Mouse (Mus musculus) heart, embryonic 11.5 days (tissue): ENCODE data around the gene Slc25a13. TPM values are rescaled to one million over a fixed set of nuclear protein-coding genes. Genes with fewer than 3 reads are reported as not detected.

Experiments
- ATAC-seq: fragments of 200-750 bp; cut with Nextera tagmentation; replicated peaks from 2 replicates; pipeline ENCODE4 v1.8.0; 2017; ENCODE audit warnings: moderate library complexity; ENCODE audit not compliant: insufficient number of reproducible peaks, low FRiP score, low TSS enrichment
- H3K27ac ChIP-seq: fragments of 300-500 bp; sonication (generic); 2 replicates; pipeline ENCODE4 v1.5.1; 2014; ENCODE audit warnings: mild to moderate bottlenecking, low read depth, low read length
- H3K27me3 ChIP-seq: fragments of 300-500 bp; sonication (generic); 2 replicates; pipeline ENCODE4 v1.6.1; 2014; ENCODE audit warnings: mild to moderate bottlenecking, low read length, mixed read lengths; ENCODE audit not compliant: control insufficient read depth, insufficient read depth
- H3K36me3 ChIP-seq: fragments of 300-500 bp; sonication (generic); 2 replicates; pipeline ENCODE4 v1.6.1; 2014; ENCODE audit warnings: mild to moderate bottlenecking, low read length, moderate library complexity, mixed read lengths; ENCODE audit not compliant: control insufficient read depth, insufficient read depth
- H3K4me1 ChIP-seq: fragments of 300-500 bp; sonication (generic); 2 replicates; pipeline ENCODE4 v1.6.1; 2014; ENCODE audit warnings: low read length; ENCODE audit not compliant: control insufficient read depth, insufficient read depth
- H3K4me2 ChIP-seq: fragments of 300-500 bp; sonication (generic); 2 replicates; pipeline ENCODE4 v1.6.1; 2014; ENCODE audit warnings: mild to moderate bottlenecking, moderate library complexity
- H3K4me3 ChIP-seq: fragments of 300-500 bp; sonication (generic); 2 replicates; pipeline ENCODE4 v1.5.1; 2014; ENCODE audit warnings: low read depth, low read length
- H3K9ac ChIP-seq: fragments of 300-500 bp; sonication (generic); 2 replicates; pipeline ENCODE4 v1.6.1; 2014; ENCODE audit warnings: mild to moderate bottlenecking, low read depth, low read length, moderate library complexity
- H3K9me3 ChIP-seq: fragments of 300-500 bp; sonication (generic); replicated peaks from 2 replicates; pipeline ENCODE4 v1.6.1; 2016; ENCODE audit warnings: low read length; ENCODE audit not compliant: control insufficient read depth
- WGBS: fragments of 180-500 bp; shearing (Covaris S2); extraction: QIAGEN DNeasy Blood & Tissue Kit; methylation state at CpG from one replicate; pipeline ENCODE4 v1.1.7; 2014; ENCODE audit not compliant: insufficient replicate concordance; 5-methylcytosine and 5-hydroxymethylcytosine counted together
- polyA plus RNA-seq: library from polyadenylated mRNA; unstranded; fragments of >200 nt; fragmentation: Nextera tagmentation; extraction: Ambion mirVana; gene quantifications from 2 replicates; pipeline ENCODE4 v1.2.1, GENCODE M21; 2014

The Slc25a13 gene
- polyA plus RNA-seq, 1 experiment from 2014 or later, result 59.4 TPM

DNA sequence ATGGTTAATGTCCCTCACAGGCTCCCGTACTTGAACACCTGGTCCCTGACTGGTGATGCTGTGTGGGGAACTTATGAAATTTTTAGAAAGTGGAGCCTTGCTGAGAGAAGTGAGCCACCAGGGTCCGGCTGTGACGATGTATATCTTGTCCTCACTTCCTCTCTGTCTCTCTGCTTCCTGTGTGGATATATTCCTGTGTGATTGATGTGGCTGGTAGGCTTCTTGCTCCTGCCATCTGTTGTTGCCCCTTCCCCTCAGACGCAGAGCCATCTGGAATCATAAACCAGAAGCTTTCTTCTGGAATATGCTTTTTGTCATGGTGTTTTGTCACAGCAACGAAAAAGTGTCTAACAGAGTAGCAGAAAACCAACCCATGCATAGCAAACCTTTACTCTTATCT is 84.9 kb downstream of the Slc25a13 start:
- WGBS, result 70% methylated on average over 5 of the region's 5 CpGs
- no peaks in the 10 kb centered on the region for H3K27me3 ChIP-seq

DNA sequence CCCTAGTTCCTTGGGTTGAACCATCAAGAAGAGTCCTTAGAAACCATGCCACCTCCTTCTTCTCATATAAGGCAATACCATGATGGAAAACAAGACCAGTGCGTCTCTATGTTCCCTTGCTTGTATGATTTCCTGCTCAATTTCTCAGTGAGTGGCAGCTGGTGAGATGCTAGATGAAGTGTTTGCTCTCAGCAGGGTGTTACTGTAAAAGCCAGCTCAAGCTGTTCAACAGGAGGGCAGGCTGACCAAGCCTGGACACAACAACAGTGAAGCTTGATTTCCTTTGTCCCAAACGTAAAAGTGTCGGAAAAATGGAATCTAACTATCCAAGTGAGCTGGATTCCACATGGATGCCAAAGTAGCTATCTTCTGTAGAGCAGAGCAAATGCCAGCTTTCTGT is 91.4 kb downstream of the Slc25a13 start:
- Histone ChIP-seq H3K27me3 (no peaks in the 10 kb centered on the region), H3K4me3 (no peak overlapping the region), H3K4me2 (no peak overlapping the region), H3K9ac (no peak overlapping the region), H3K4me1 (no peaks in the 10 kb centered on the region), H3K27ac (no peak overlapping the region), H3K9me3 (no peaks in the 10 kb centered on the region), H3K36me3 (no peaks in the 10 kb centered on the region)
- WGBS, result 81% methylated on average over 3 of the region's 3 CpGs
- ATAC-seq, result no peak

More for the DNA sequence above, 84.9 kb downstream of the Slc25a13 start:
- Histone ChIP-seq H3K4me3 (no peak overlapping the region), H3K9ac (no peak overlapping the region), H3K27ac (no peak overlapping the region), H3K4me1 (no peaks in the 10 kb centered on the region), H3K9me3 (no peaks in the 10 kb centered on the region), H3K36me3 (peaks cover under 1% of the 10 kb centered on the region), H3K4me2 (no peak overlapping the region)
- ATAC-seq, result no peak

DNA sequence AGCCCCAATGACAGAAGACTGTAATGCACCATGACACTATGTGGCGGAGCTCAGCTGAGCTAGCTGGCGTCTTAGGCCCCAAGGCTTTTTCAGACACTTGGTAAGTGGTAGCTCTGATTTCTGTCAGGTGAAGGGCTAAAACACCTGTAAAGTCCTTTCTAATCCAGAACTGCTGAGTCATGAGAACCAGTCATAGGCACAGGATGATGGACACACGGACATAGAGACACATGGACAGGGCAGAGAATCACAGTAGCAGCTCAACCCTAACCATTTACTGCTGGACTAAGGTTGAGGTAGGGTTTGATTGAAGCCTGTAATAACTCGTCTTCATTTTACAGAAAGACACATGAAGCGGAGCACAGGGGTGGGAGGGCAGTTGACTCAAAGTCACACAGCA is 95.1 kb downstream of the Slc25a13 start:
- ATAC-seq, result no peak
- Histone ChIP-seq H3K9ac (no peak overlapping the region), H3K27ac (no peak overlapping the region), H3K4me1 (no peaks in the 10 kb centered on the region), H3K9me3 (no peaks in the 10 kb centered on the region), H3K27me3 (no peaks in the 10 kb centered on the region), H3K4me2 (no peak overlapping the region), H3K36me3 (no peaks in the 10 kb centered on the region), H3K4me3 (no peak overlapping the region)
- WGBS, result 86% methylated on average over 5 of the region's 5 CpGs

DNA sequence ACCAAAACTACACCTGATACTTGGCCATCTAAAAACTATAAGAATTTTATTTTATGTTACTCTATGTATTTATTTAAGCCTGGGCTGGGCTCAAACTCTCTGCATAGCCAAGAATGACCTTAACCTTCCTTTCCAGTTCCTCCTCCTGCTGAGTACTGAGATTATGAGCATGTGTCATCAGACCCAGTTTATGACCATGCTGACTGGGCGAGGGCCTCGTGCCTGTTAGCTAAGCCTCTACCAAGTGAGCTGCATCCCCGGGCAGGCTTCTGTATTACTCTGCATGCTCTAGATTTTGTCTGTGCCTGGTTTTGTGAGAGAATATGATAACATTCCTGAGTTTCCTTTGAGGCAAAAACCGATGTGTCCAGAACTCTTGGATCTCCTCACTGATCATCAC is 96.1 kb downstream of the Slc25a13 start:
- H3K9me3 ChIP-seq, result no peaks in the 10 kb centered on the region
- ATAC-seq, result no peak
- H3K9ac ChIP-seq, result no peak overlapping the region
- 89% methylated on average over 4 of the region's 4 CpGs for WGBS
- H3K27me3 ChIP-seq, result no peaks in the 10 kb centered on the region
- no peaks in the 10 kb centered on the region for H3K36me3 ChIP-seq
- H3K4me1 ChIP-seq, result no peaks in the 10 kb centered on the region
- no peak overlapping the region for H3K27ac ChIP-seq
- H3K4me2 ChIP-seq, result no peak overlapping the region
- H3K4me3 ChIP-seq, result no peak overlapping the region

DNA sequence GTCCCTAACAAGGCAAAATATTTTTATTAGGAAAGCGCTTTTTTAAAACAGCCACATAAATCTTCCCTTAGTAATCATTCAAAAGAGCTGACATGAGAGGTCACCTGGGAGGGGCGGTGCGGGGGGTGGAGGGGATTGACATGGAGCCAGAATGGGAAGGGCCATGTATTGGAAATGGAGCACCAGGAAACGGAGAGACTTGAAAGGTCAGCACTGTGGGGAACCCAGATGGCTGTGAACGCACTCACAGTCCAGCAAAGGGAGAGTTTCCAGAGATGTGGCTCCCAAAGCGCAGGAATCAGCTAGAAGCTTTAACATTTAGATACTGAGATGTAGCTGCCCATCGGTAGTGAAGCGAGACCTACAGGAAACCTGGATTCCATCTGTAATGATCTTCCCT is 101.2 kb downstream of the Slc25a13 start:
- WGBS, result 85% methylated on average over 8 of the region's 8 CpGs
- peaks cover 4% of the 10 kb centered on the region; the same call in 1 of the 2 replicates for H3K36me3 ChIP-seq
- ATAC-seq, result no peak

DNA sequence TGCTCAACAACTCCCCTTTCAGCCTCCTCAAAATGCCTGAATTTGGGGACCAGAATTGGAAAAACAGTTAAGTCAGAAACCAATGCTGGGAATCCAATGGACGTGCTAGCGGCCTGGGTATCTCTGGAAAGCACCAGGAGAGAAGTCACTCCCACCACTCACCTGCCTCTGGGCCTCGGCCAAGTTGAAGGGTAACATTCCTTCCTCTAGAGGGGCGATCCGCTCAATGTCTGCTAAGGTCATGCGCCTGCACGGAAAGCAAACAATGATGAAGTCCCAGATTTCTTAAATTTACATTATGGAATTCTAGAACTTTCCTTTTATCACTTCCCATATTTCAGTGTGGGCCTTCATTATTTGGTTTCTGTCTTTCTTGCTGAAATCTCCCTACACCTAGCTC is 103.2 kb downstream of the Slc25a13 start:
- Histone ChIP-seq H3K9me3 (no peaks in the 10 kb centered on the region), H3K9ac (no peak overlapping the region), H3K4me3 (no peak overlapping the region), H3K4me1 (no peaks in the 10 kb centered on the region), H3K27me3 (no peaks in the 10 kb centered on the region), H3K27ac (no peak overlapping the region), H3K4me2 (no peak overlapping the region), H3K36me3 (peaks cover 4% of the 10 kb centered on the region; the same call in 1 of the 2 replicates)
- no peak for ATAC-seq
- WGBS, result 84% methylated on average over 7 of the region's 7 CpGs

More for the DNA sequence above, 101.2 kb downstream of the Slc25a13 start:
- Histone ChIP-seq H3K27ac (no peak overlapping the region), H3K4me2 (no peak overlapping the region), H3K9me3 (no peaks in the 10 kb centered on the region), H3K4me1 (no peaks in the 10 kb centered on the region), H3K27me3 (no peaks in the 10 kb centered on the region), H3K9ac (no peak overlapping the region), H3K4me3 (no peak overlapping the region)

DNA sequence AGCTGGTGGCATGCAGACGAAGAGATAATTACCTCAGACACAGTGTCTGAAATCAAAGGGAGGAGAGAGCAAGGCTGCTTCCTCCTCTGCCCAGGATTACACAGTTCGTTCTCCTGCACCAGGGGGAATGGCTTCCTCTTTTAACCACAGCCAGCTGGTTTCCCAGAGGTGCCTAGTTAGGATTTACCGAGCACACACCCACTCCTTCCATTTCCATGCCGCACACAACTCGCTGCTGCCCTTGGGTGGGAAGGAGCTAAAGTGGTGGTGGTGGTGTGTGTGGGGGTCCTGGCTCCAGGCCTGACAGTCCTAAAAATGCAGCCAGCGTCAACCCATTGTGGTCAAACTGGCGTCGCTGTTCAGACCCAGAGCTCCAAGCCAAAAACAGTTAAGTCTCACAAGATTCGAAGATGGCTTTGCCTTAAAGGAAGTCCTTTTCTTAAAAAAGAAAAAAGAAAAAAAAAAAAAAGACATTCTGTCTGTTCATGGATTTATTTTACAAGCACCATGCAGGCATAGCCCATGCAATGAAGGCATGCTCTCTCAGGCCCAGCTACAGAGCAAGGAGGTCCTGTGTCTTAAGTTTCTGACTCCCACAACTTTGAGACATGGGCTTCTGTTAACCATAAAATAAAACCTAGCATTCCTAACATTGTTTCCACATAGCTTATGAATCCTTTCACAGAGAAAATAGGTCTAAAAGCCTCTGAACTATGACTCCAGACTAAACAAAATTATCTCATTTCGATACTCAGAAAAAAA is 104.0 kb downstream of the Slc25a13 start:
- Histone ChIP-seq H3K27ac (no peak overlapping the region), H3K9me3 (no peaks in the 10 kb centered on the region), H3K9ac (no peak overlapping the region), H3K4me3 (no peak overlapping the region), H3K36me3 (peaks cover 4% of the 10 kb centered on the region; the same call in 1 of the 2 replicates), H3K4me1 (no peaks in the 10 kb centered on the region), H3K4me2 (no peak overlapping the region), H3K27me3 (no peaks in the 10 kb centered on the region)
- ATAC-seq, result no peak
- 78% methylated on average over 10 of the region's 10 CpGs for WGBS

DNA sequence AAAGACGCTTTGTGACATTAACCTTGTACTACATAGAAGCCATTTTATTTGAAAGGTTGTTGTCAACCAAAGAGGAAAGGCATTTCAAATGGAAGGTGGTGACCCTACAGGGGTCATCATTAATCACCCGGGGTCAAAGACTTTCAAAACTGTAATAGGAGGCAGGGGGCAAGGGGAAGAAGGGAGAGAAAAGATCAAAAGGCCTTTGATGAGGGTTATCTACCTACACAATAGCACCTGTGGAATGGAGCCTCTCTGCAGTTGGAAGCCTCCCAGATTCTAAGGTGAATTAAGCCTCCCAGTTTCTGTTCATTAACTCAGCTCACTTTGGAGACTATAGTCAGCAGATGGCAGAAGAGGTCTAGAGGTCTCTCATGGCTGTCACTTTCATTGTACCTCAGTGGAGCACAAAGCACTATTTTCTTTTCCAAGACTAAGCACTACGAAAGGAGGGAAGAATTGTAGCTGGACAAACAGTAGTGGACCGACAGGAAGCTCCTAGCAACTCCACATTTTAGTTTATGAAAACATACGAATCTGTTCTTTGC is 109.5 kb downstream of the Slc25a13 start:
- WGBS, result 61% methylated on average over 5 of the region's 5 CpGs
- no peak for ATAC-seq

DNA sequence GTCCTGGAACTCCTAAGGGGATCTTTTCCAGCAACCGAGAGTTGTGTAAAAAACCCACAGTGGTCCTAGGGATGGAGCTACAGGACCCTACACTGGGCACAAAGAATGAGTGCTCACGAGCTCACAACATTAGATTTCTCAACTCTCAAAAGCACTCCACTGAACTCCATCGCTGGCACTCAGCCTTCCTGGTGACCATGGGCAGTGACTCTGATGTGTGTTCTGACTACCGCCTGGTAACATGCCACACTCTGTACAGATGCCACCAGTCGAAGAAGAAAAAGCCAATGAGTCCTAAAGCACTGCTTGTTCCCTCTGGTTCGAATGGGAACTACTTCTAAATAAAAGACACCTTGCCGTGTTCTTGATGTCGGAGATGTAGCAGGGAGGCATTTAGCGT is 111.4 kb downstream of the Slc25a13 start:
- Histone ChIP-seq H3K27ac (no peak overlapping the region), H3K27me3 (no peaks in the 10 kb centered on the region), H3K4me2 (no peak overlapping the region), H3K9me3 (no peaks in the 10 kb centered on the region), H3K9ac (no peak overlapping the region), H3K36me3 (no peaks in the 10 kb centered on the region; the same call in 1 of the 2 replicates), H3K4me1 (no peaks in the 10 kb centered on the region), H3K4me3 (no peak overlapping the region)
- WGBS, result 87% methylated on average over 9 of the region's 9 CpGs
- ATAC-seq, result no peak

More for the DNA sequence above, 109.5 kb downstream of the Slc25a13 start:
- Histone ChIP-seq H3K4me1 (no peaks in the 10 kb centered on the region), H3K36me3 (no peaks in the 10 kb centered on the region; the same call in 1 of the 2 replicates), H3K27me3 (no peaks in the 10 kb centered on the region), H3K27ac (no peak overlapping the region), H3K9me3 (no peaks in the 10 kb centered on the region), H3K4me3 (no peak overlapping the region), H3K9ac (no peak overlapping the region), H3K4me2 (no peak overlapping the region)
